Mouse (Mus musculus) forebrain, embryonic 13.5 days (tissue): Measurements from ENCODE around the gene Ift20. TPM values are rescaled to one million over a fixed set of nuclear protein-coding genes. Genes with fewer than 3 reads are reported as not detected.

Experiments used
- ATAC-seq: fragments of 200-750 bp; cut with Nextera tagmentation; 2 replicates; pipeline ENCODE4 v1.8.0; 2017
- H3K27ac ChIP-seq: fragments of 300-500 bp; sonication (generic); 2 replicates; pipeline ENCODE4 v1.5.1; 2015; ENCODE audit warnings: inconsistent platforms, mild to moderate bottlenecking, moderate library complexity
- H3K27me3 ChIP-seq: fragments of 300-500 bp; sonication (generic); 2 replicates; pipeline ENCODE4 v1.6.1; 2015; ENCODE audit warnings: mild to moderate bottlenecking, inconsistent platforms
- H3K36me3 ChIP-seq: fragments of 300-500 bp; sonication (generic); 2 replicates; pipeline ENCODE4 v1.6.1; 2015; ENCODE audit warnings: mild to moderate bottlenecking, inconsistent platforms; ENCODE audit not compliant: poor library complexity, severe bottlenecking
- H3K4me1 ChIP-seq: fragments of 300-500 bp; sonication (generic); 2 replicates; pipeline ENCODE4 v1.6.1; 2015; ENCODE audit warnings: inconsistent platforms
- H3K4me2 ChIP-seq: fragments of 300-500 bp; sonication (generic); 2 replicates; pipeline ENCODE4 v1.6.1; 2015; ENCODE audit warnings: inconsistent platforms, mild to moderate bottlenecking, moderate library complexity
- H3K4me3 ChIP-seq: fragments of 300-500 bp; sonication (generic); 2 replicates; pipeline ENCODE4 v1.5.1; 2015; ENCODE audit warnings: mild to moderate bottlenecking, inconsistent platforms
- H3K9ac ChIP-seq: fragments of 300-500 bp; sonication (generic); 2 replicates; pipeline ENCODE4 v1.6.1; 2015; ENCODE audit warnings: mild to moderate bottlenecking, inconsistent platforms
- H3K9me3 ChIP-seq: fragments of 300-500 bp; sonication (generic); replicated peaks from 2 replicates; pipeline ENCODE4 v1.6.1; 2016; ENCODE audit warnings: inconsistent platforms
- WGBS: fragments of 180-500 bp; shearing (Covaris S2); methylation state at CpG from one replicate; pipeline ENCODE4 v1.1.7; 2015; 5-methylcytosine and 5-hydroxymethylcytosine counted together
- polyA plus RNA-seq: library from polyadenylated mRNA; unstranded; fragments of >200 nt; fragmentation: Nextera tagmentation; extraction: Ambion mirVana; gene quantifications from 2 replicates; pipeline ENCODE4 v1.2.1, GENCODE M21; 2015

The Ift20 gene
- polyA plus RNA-seq, 1 experiment from 2014 or later: 114 TPM

DNA sequence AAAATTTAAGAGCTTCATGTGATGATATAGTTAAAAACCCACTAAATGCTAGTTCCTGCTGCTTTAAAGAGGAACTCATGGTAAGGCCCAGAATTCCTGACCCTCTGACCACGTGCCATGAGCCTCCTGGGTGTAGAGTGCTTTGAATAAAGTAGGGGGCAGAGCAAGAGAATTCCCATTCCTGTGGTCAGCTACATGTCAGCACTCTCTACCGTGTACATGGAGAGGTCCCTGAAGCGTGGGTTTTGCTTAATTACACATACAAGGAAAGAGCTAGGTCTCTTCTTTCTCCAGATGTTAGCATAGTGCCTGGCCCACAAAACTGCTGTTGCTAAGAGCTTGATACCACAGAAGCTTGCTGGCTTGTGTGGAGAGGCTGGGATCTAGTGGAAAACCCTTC, 30.7 kb upstream of the Ift20 start:
- WGBS: 83% methylated on average over 3 of the region's 3 CpGs
- peaks cover 7% of the 10 kb centered on the region; the same call in 1 of the 2 replicates for H3K27me3 ChIP-seq
- no peak overlapping the region for H3K4me3 ChIP-seq
- no peaks in the 10 kb centered on the region for H3K4me1 ChIP-seq
- H3K36me3 ChIP-seq: peaks cover 40% of the 10 kb centered on the region
- no peak overlapping the region for H3K27ac ChIP-seq
- H3K9ac ChIP-seq: no peak overlapping the region
- H3K9me3 ChIP-seq: no peaks in the 10 kb centered on the region
- no peak overlapping the region for H3K4me2 ChIP-seq
- no peak for ATAC-seq

DNA sequence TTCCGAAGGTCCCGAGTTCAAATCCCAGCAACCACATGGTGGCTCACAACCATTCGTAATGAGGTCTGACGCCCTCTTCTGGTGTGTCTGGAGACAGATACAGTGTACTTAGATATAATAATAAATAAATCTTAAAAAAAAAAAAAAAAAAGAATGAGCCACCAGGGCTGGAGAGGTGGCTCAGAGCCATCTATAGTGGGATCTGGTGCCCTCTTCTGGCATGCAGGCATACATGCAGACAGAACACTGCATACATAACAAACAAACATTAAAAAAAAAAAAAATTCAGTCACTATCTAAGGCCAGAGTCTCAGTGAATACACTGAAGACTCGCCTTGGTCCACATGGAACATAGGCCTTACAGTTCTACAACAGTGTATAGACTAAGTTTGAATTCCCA, 27.0 kb upstream of the Ift20 start:
- Histone ChIP-seq H3K4me1 (peaks cover 22% of the 10 kb centered on the region), H3K27ac (no peak overlapping the region), H3K27me3 (no peaks in the 10 kb centered on the region), H3K9ac (no peak overlapping the region), H3K4me3 (no peak overlapping the region), H3K4me2 (no peak overlapping the region), H3K36me3 (peaks cover 46% of the 10 kb centered on the region), H3K9me3 (no peaks in the 10 kb centered on the region)
- ATAC-seq: no peak
- WGBS: 77% methylated on average over 5 of the region's 5 CpGs

DNA sequence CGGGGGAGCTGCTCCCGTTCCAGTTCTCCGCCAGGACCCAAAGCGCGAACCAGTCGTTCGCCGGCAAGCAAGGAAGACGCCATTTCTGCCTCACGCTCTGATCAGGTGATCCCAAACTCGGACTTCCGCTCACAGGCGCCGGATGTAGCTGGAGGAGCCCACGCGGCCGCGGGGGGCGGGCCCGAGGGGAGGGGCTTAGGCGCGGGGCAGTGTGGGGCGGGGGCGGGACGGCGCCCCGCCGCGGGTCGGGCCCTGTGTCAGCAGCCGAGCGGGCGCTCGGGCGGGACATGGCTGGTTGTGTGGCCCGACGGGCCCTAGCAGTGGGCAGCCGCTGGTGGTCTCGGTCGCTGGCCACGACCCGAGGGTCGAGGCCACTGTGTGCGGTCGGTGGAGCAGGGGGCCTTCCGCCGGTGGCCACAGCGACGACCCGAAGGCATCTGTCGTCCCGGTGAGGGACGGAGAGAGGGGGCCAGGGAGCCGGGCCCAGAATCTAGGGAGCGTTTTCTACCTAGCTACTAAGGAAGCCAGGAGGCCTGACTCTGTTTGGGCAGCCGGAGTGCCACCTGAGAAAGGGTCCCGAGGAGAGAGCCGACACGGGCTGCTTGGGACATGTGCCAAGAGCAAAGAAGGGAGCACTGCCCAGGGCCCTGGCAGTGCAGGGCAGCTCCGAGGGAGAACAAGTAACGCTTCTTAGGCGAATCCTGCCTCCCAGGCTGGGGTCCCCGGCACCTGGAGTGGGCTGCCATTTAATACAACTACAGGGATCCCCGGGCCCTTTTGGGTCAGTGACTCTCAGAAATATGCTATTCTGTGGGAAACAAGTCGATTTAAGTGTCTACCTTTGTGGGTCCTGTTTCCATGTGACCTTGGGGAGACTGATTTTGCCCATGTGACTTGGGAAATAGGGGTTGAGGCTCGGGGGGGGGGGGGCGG, 23.9 kb upstream of the Ift20 start, which contains the start of the genes Tmem199 and Poldip2:
Gene Tmem199 (minus strand): TSS at position 148 of the 933 bp plus-strand sequence.
Gene Poldip2 (plus strand): TSS at position 169 of the 933 bp plus-strand sequence.
- Histone ChIP-seq H3K4me3 (peak within 1 kb of the TSS; percentile 89), H3K36me3 (peaks cover 51% of the 10 kb centered on the region), H3K4me2 (peak within 1 kb of the TSS; percentile 92), H3K4me1 (peaks cover 22% of the 10 kb centered on the region), H3K27me3 (no peaks in the 10 kb centered on the region), H3K9me3 (no peaks in the 10 kb centered on the region), H3K9ac (peak within 1 kb of the TSS; percentile 97), H3K27ac (peak within 1 kb of the TSS; percentile 81)
- under 1% methylated on average over 64 of the region's 67 CpGs for WGBS
- ATAC-seq: peak; percentile 96

DNA sequence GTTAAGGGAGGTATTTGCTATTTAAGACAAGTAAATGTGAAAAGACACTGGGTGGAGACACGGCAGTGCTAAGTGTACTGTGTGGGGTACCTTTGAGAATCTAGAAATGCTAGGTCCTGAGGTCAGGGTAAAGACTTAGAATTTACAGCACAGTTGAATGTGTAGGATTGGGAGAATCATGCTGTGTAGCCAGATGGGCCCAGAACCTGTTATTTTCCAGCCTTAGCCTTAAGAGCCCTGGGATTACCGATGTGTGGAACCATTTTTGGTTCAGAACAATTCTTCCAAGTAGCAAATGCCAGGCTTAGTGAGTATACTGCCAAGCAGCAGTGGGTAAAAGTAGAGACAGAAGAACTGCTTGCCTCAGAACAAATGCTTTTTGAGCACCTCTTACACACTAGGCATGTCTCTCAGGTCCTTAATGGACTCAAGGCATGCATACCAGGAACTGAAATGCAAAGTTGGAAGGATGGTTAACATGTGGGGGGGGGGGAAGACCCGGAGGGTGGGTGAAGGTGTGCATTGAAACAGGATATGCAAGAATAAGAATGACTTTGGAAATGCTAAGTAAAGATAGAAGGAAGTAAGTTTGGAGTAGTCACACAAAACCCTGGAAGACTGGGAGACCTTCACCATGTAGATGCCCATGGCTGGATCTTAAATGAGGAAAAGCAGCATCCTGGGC, 22.9 kb upstream of the Ift20 start:
- no peak for ATAC-seq
- Histone ChIP-seq H3K4me3 (peak overlapping the region; percentile 89), H3K27ac (peak overlapping the region; percentile 35; the same call in 1 of the 2 replicates), H3K4me2 (peak overlapping the region; percentile 92), H3K4me1 (peaks cover 22% of the 10 kb centered on the region), H3K9me3 (no peaks in the 10 kb centered on the region), H3K27me3 (no peaks in the 10 kb centered on the region), H3K9ac (peak overlapping the region; percentile 97), H3K36me3 (peaks cover 50% of the 10 kb centered on the region)
- WGBS: 84% methylated on average over 3 of the region's 3 CpGs

DNA sequence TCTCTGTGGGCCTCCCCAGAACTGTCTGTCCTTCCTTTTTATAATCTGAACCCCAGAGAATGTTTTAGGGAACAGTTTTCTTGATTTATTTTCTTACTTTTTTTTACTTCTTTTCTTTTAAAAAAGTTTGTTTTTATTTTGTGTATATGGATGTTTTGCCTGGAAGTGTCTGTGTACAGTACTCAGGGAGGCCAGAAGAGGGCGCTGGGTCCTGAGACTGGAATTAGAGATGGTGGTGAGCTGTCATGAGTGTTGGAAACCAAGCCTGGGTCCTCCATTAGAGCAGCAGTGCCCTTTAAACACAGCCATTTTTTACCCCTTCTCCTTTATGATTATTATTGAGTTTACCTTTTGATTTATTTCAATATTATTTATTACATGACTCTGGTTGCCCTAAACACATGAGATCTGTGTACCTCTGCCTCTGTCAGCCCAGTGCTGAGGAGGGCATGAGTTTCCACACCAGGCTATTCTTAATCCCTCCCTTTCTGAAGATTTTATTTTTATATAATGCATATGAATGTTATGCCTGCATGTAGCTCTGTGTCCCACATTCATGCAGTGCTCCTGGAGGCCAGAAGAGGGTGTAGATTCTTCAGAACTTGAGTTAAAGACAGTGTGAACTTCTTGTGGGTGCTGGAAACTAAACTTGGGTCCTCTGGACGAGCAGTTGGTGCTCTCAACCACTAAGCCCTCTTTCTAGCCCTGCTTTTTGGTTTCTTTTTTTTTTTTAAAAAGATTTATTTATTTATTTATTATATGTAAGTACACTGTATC, 20.4 kb upstream of the Ift20 start:
- WGBS: 54% methylated on average over 2 of the region's 2 CpGs
- H3K36me3 ChIP-seq: peaks cover 68% of the 10 kb centered on the region

DNA sequence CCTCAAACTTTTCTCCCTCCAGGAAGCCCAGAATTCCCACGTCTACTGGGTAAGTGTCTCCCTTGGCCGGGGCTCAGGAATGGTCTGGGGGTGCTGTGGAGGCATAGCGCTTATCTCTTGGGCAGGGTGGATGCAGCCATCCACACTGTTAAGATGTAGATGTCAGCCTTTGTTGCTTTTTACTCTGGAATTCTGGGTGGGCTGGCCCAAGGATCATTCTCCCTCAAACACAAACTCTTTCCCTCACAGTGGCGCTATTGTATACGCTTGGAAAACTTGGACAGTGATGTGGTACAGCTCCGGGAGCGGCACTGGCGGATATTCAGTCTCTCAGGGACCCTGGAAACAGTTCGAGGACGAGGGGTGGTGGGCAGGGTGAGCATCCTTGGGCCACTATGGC, 17.2 kb upstream of the Ift20 start:
- peaks cover 95% of the 10 kb centered on the region for H3K36me3 ChIP-seq
- H3K4me2 ChIP-seq: no peak overlapping the region
- no peak overlapping the region for H3K4me3 ChIP-seq
- ATAC-seq: no peak
- no peak overlapping the region for H3K27ac ChIP-seq
- H3K27me3 ChIP-seq: no peaks in the 10 kb centered on the region
- no peaks in the 10 kb centered on the region for H3K9me3 ChIP-seq
- no peak overlapping the region for H3K9ac ChIP-seq
- no peaks in the 10 kb centered on the region; the same call in 1 of the 2 replicates for H3K4me1 ChIP-seq
- 93% methylated on average over 10 of the region's 10 CpGs for WGBS

More for the DNA sequence above, 20.4 kb upstream of the Ift20 start:
- Histone ChIP-seq H3K4me3 (no peak overlapping the region), H3K27me3 (no peaks in the 10 kb centered on the region), H3K27ac (no peak overlapping the region), H3K4me1 (peaks cover 22% of the 10 kb centered on the region), H3K9ac (no peak overlapping the region), H3K9me3 (no peaks in the 10 kb centered on the region), H3K4me2 (no peak overlapping the region)
- no peak for ATAC-seq

DNA sequence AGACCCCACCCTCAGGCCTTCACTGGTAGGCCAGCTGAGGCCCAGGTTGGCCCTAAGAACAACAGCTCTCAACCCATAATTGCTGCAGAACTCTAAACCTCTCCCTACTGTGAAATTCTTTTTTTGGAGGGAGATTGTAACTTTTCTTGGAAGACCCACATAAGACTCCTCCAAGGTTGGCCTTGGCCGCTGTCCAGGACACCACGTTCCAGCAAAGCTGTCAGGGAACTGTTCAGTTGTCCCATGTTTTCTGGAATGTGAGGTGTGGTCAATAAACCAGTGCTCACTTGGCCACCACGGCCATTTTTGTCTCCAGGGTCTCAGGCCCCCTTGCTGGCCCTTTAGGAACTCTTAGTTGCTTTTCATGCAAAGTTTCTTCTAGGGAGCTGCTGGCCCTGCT, 14.3 kb upstream of the Ift20 start:
- Histone ChIP-seq H3K4me1 (peaks cover 5% of the 10 kb centered on the region), H3K9ac (no peak overlapping the region), H3K9me3 (no peaks in the 10 kb centered on the region), H3K27ac (no peak overlapping the region), H3K4me2 (no peak overlapping the region), H3K4me3 (no peak overlapping the region), H3K27me3 (no peaks in the 10 kb centered on the region), H3K36me3 (peaks cover 95% of the 10 kb centered on the region)
- no peak for ATAC-seq
- WGBS: 96% methylated on average over 3 of the region's 3 CpGs

DNA sequence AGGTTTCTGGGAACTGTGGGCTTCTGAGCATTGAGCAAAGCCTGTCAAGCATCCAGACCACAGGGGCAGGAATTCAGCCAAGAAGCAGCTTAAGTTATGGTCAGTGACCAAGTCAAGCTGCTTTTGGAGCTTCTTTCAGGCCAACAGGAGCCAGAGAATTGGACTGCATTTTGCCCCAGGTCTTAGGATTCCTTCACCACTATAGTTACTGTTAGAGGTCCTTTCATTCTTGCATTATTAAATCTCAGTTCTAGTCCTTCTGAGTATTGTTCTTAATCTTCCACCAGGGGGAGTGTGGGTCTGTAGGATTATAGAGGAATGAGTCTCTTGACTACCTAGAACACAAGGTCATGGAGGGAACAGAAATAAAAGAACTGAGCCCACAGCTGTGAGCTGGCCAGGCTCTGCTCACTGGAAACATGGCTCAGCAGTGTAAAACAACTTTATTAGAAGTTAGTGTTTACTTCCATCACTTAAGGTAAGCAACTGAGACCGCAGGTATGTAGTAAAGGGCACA, 13.6 kb upstream of the Ift20 start:
- no peak overlapping the region for H3K4me3 ChIP-seq
- H3K36me3 ChIP-seq: peaks cover 100% of the 10 kb centered on the region
- no peak overlapping the region for H3K9ac ChIP-seq
- H3K27ac ChIP-seq: no peak overlapping the region
- 97% methylated on average over 1 of the region's 1 CpGs for WGBS
- H3K27me3 ChIP-seq: no peaks in the 10 kb centered on the region
- H3K4me2 ChIP-seq: no peak overlapping the region
- ATAC-seq: no peak
- peaks cover 5% of the 10 kb centered on the region for H3K4me1 ChIP-seq
- H3K9me3 ChIP-seq: no peaks in the 10 kb centered on the region

DNA sequence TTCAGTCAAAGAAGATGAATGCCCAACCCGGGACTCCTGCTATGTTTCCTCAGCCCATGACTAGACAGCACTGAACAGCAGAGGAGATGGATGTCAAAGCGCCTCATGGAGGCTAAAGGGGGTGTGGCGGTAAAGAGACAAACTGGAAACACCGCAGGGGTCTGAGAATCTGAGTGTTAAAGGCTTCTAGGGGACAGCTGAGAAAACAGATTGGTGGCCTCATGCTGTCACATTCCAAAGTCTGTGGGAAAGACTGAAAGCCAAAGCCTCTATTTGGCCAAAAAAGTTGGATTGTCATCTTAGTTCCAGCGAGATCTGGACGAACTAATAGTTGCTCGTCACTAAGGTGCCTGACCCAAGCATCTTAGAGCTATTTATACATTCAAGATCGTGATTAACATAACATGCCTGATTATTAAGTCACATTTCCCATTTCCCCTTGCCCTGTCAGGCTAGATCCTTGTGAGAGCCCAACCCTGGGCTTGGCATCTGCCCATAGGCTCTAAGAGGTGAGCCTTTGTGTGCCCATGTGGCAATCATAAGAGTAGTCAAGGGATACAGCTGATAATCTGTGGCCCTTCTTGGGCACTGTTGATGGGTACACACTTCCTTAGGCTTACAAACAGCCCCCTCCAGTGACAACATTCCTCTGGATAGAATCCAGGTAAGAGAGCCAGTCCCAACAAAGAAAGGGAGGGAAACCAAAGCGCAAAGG, 12.8 kb upstream of the Ift20 start:
- H3K27ac ChIP-seq: no peak overlapping the region
- H3K9ac ChIP-seq: no peak overlapping the region
- no peaks in the 10 kb centered on the region for H3K9me3 ChIP-seq
- 89% methylated on average over 9 of the region's 9 CpGs for WGBS
- no peak for ATAC-seq
- H3K4me3 ChIP-seq: no peak overlapping the region
- no peak overlapping the region for H3K4me2 ChIP-seq
- no peaks in the 10 kb centered on the region for H3K27me3 ChIP-seq
- peaks cover 5% of the 10 kb centered on the region for H3K4me1 ChIP-seq
- peaks cover 100% of the 10 kb centered on the region for H3K36me3 ChIP-seq

DNA sequence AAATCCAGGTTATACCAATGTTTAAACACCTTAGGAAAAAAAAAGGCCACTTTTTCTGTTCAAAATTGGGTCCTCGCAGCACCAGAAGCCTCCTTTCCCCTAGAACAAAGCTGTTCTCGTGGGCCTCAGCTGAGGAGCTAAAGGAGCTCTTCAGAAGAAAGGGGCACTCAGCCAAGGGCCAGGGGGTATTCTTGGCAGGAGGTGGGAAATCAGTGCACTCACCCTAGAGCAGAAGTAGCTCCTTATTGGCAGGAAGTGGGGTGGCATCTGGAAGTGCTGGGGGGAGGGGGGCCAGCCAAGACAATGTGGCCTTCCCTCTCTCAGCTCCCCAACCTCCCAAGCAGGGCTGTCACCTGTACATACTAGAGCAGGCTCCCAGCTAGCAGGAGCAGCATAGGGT, 11.3 kb upstream of the Ift20 start:
- Histone ChIP-seq H3K4me3 (no peak overlapping the region), H3K36me3 (peaks cover 100% of the 10 kb centered on the region), H3K4me2 (no peak overlapping the region), H3K9me3 (no peaks in the 10 kb centered on the region), H3K27ac (no peak overlapping the region), H3K9ac (no peak overlapping the region), H3K4me1 (peaks cover 5% of the 10 kb centered on the region), H3K27me3 (no peaks in the 10 kb centered on the region)
- no peak for ATAC-seq
- WGBS: 59% methylated on average over 2 of the region's 2 CpGs

DNA sequence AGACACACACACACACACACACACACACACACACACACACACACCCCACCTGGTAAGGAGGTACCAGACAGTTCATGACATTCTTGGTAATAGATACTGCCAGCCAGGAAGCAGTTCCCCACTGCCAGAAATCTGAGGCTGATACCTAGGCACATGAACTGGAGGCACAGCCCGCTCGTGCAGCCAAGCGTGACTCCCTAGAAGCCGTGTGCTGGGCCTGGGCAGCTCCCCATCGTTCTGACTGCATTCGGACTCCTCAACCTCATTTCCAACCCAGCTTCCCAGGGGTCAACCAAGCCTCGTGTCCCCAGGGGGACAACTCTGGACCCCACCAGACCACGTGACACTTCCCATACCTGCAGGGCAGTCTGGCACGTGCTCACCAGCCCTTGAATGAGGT, 7.4 kb upstream of the Ift20 start:
- 83% methylated on average over 9 of the region's 9 CpGs for WGBS
- Histone ChIP-seq H3K27ac (no peak overlapping the region), H3K4me1 (peaks cover 5% of the 10 kb centered on the region), H3K9ac (no peak overlapping the region), H3K9me3 (no peaks in the 10 kb centered on the region), H3K36me3 (peaks cover 72% of the 10 kb centered on the region), H3K4me2 (no peak overlapping the region), H3K27me3 (no peaks in the 10 kb centered on the region), H3K4me3 (no peak overlapping the region)
- ATAC-seq: no peak
